Mouse (Mus musculus) limb, embryonic 11.5 days (tissue): ENCODE measurements around the gene Kidins220. TPM values are rescaled to one million over a fixed set of nuclear protein-coding genes. Genes with fewer than 3 reads are reported as not detected.

Experiments
- ATAC-seq: fragments of 200-750 bp; cut with Nextera tagmentation; 2 replicates; pipeline ENCODE4 v1.8.0; 2017; ENCODE audit warnings: low read depth; ENCODE audit not compliant: insufficient number of reproducible peaks, low FRiP score, low TSS enrichment
- DNase-seq: peaks from one replicate; pipeline ENCODE4 v3.0.0-alpha.2; 2015; ENCODE audit warnings: low spot score
- H3K27ac ChIP-seq: fragments of 300-500 bp; sonication (generic); replicated peaks from 2 replicates; pipeline ENCODE4 v1.5.1; 2014; ENCODE audit warnings: low read depth, mild to moderate bottlenecking, low read length
- H3K27me3 ChIP-seq: fragments of 300-500 bp; sonication (generic); 2 replicates; pipeline ENCODE4 v1.6.1; 2014; ENCODE audit warnings: mild to moderate bottlenecking, low read length, mixed read lengths; ENCODE audit not compliant: control insufficient read depth, insufficient read depth
- H3K36me3 ChIP-seq: fragments of 300-500 bp; sonication (generic); 2 replicates; pipeline ENCODE4 v1.6.1; 2014; ENCODE audit warnings: mild to moderate bottlenecking, low read length, moderate library complexity, mixed read lengths; ENCODE audit not compliant: control insufficient read depth, insufficient read depth
- H3K4me1 ChIP-seq: fragments of 300-500 bp; sonication (generic); 2 replicates; pipeline ENCODE4 v1.6.1; 2014; ENCODE audit warnings: low read length, mixed read lengths; ENCODE audit not compliant: control insufficient read depth, insufficient read depth
- H3K4me2 ChIP-seq: fragments of 300-500 bp; sonication (generic); 2 replicates; pipeline ENCODE4 v1.6.1; 2014; ENCODE audit warnings: low read depth, mild to moderate bottlenecking, moderate library complexity; ENCODE audit not compliant: severe bottlenecking
- H3K4me3 ChIP-seq: fragments of 300-500 bp; sonication (generic); 2 replicates; pipeline ENCODE4 v1.5.1; 2014; ENCODE audit warnings: low read depth, low read length
- H3K9ac ChIP-seq: fragments of 300-500 bp; sonication (generic); 2 replicates; pipeline ENCODE4 v1.6.1; 2014; ENCODE audit warnings: mild to moderate bottlenecking, low read length
- H3K9me3 ChIP-seq: fragments of 300-500 bp; sonication (generic); 2 replicates; pipeline ENCODE4 v1.6.1; 2016; ENCODE audit warnings: low read length; ENCODE audit not compliant: control insufficient read depth
- WGBS: fragments of 180-500 bp; shearing (Covaris S2); extraction: QIAGEN DNeasy Blood & Tissue Kit; methylation state at CpG from one replicate; pipeline ENCODE4 v1.1.7; 2014; 5-methylcytosine and 5-hydroxymethylcytosine counted together
- polyA plus RNA-seq: library from polyadenylated mRNA; unstranded; fragments of >200 nt; fragmentation: Nextera tagmentation; extraction: Ambion mirVana; gene quantifications from 2 replicates; pipeline ENCODE4 v1.2.1, GENCODE M21; 2014

The Kidins220 gene
- polyA plus RNA-seq, 1 experiment from 2014 or later = 14.7 TPM

GRCm38 (mm10) chr12:25109971-25110681, 135.4 kb downstream of the Kidins220 start:
- Histone ChIP-seq H3K9ac (no peak overlapping the region), H3K9me3 (no peaks in the 10 kb centered on the region), H3K27me3 (no peaks in the 10 kb centered on the region), H3K4me2 (no peak overlapping the region), H3K4me3 (no peak overlapping the region), H3K36me3 (no peaks in the 10 kb centered on the region), H3K4me1 (no peaks in the 10 kb centered on the region), H3K27ac (no peak overlapping the region)
- ATAC-seq (no peak), DNase-seq (no peak)
- WGBS = 66% methylated on average over 7 of the region's 7 CpGs

GRCm38 (mm10) chr12:25110682-25111078, 136.0 kb downstream of the Kidins220 start:
- Histone ChIP-seq H3K4me1 (no peaks in the 10 kb centered on the region), H3K27ac (no peak overlapping the region)
- 90% methylated on average over 7 of the region's 7 CpGs for WGBS

More at GRCm38 (mm10) chr12:25110682-25111078, 136.0 kb downstream of the Kidins220 start:
- H3K27me3 ChIP-seq = no peaks in the 10 kb centered on the region
- H3K9me3 ChIP-seq = no peaks in the 10 kb centered on the region
- no peak for DNase-seq
- no peak overlapping the region for H3K9ac ChIP-seq
- H3K4me2 ChIP-seq = no peak overlapping the region
- no peaks in the 10 kb centered on the region for H3K36me3 ChIP-seq
- H3K4me3 ChIP-seq = no peak overlapping the region
- no peak for ATAC-seq

Other genes with a start within 250 kb of the Kidins220 start
- gene Mboat2, start 144.0 kb upstream of the Kidins220 start, polyA plus RNA-seq = 51.7 and 56.1 TPM in 2 replicates
- 384 and 406 TPM in 2 replicates for gene Id2, start 122.2 kb downstream of the Kidins220 start, polyA plus RNA-seq